Mouse (Mus musculus) heart, postnatal 0 days (tissue): ENCODE data around the gene Exoc6.

Source experiments
- CTCF ChIP-seq: IDR thresholded peaks from 2 replicates; pipeline ENCODE4 v1.5.1; 2016; ENCODE audit warnings: antibody characterized with exemption, control low read depth, low read depth
- EP300 ChIP-seq: IDR thresholded peaks from 2 replicates; pipeline ENCODE4 v1.6.1; 2016; ENCODE audit warnings: antibody characterized with exemption, low read depth

DNA sequence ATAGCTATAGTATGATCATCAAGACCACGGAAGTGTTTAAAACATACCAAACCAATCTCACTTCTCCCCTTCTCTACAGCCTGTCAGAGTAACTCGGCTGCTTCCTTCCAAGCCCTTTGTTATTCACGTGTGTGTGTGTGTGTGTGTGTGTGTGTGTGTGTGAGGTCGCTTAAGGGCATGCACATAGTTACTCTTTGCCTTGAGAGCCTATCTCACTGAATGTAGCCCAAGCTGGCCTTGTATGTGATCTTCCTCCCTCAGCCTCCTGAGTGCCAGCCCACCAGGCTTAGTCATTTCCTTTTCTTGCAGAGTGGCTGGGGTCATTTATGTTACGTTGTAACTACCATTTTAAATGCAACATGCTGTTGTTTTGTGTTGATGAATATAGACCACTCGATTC is 115.0 kb downstream of the Exoc6 start:
- TF ChIP-seq EP300 (no peak), CTCF (no peak)
